Mouse (Mus musculus): ENCODE measurements around the gene Anapc15-ps. TPM values are rescaled to one million over a fixed set of nuclear protein-coding genes. Genes with fewer than 3 reads are reported as not detected.
A peak's percentile ranks its signal among the peaks of the same experiment; 100 is the strongest.

Anapc15-ps gene
- polyA plus RNA-seq, 2 experiments, result not detected

DNA sequence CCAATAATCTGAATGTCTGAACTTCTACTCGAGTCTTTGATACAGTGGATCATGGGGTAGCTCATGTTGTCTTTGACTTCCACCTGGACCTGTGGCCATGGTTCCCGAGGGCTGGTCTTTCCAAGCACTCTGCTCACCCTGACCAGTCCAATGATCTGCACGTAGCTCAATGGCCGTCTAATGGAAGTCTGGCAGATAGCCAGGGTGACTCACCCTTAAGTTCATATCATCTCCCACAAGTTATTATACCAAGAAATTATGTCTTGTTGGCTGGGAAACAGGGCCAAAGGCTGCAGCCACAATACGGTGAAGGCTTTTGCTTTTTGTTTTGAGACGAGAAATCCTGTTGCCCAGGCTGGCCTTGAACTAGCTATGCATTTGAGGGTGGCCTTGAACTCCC is 45.9 kb downstream of the Anapc15-ps start:
- DNase-seq (ENCODE audit: low read depth in 3 of 3, low spot score in 3 of 3), result no peak
- no peaks in the 10 kb centered on the region for H3K9me3 ChIP-seq (ENCODE audit: control insufficient read depth, low read length)
- no peaks in the 10 kb centered on the region for H3K27me3 ChIP-seq (ENCODE audit: control insufficient read depth, insufficient read depth, low read length)
- no peak overlapping the region for H3K4me3 ChIP-seq (ENCODE audit: insufficient read depth in 1 of 2, low read depth in 2 of 2, low read length in 2 of 2)
- WGBS (ENCODE audit: insufficient replicate concordance), result 58% methylated on average over 6 of the region's 6 CpGs
- H3K4me1 ChIP-seq (replicated peaks; ENCODE audit: control insufficient read depth in 2 of 2, insufficient read depth in 2 of 2, low read length in 1 of 2), result peaks cover 16 to 25% of the 10 kb centered on the region in 2 experiments
- no peak for ATAC-seq (ENCODE audit: insufficient read depth)
- H3K4me2 ChIP-seq (ENCODE audit: low read depth), result no peak overlapping the region
- no peaks in the 10 kb centered on the region for H3K36me3 ChIP-seq (replicated peaks; ENCODE audit: control insufficient read depth, insufficient read depth, low read depth)
- TF ChIP-seq CTCF (IDR thresholded peaks at IDR 0.05; ENCODE audit: low read depth) (no peak), EP300 (IDR thresholded peaks at IDR 0.05; ENCODE audit: low read depth) (no peak)
- no peak overlapping the region for H3K9ac ChIP-seq (replicated peaks)
- no peak overlapping the region for H3K27ac ChIP-seq

DNA sequence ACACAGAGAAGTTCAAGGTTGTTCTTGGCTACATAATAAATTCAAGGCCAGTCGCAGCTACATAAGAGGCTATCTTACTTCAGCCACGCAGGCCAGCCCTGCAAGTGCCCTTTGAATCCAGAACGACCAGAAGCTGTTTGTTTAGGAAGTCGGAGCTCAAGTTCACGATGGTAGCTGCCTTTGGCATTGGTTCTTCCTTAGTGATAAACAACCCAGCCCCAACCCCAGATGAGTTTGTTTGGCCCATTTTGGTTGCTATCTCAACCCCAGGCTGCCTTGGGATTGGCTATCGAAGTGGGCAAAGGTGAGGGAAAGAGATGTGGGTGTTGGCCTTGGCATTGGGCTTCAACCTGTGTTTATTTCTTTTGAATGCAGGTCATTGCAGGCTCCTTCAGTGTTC is 48.0 kb downstream of the Anapc15-ps start:
- 52% methylated on average over 6 of the region's 6 CpGs for WGBS (ENCODE audit: insufficient replicate concordance)
- Histone ChIP-seq H3K27ac (no peak overlapping the region), H3K4me3 (ENCODE audit: insufficient read depth in 1 of 2, low read depth in 2 of 2, low read length in 2 of 2) (no peak overlapping the region)

DNA sequence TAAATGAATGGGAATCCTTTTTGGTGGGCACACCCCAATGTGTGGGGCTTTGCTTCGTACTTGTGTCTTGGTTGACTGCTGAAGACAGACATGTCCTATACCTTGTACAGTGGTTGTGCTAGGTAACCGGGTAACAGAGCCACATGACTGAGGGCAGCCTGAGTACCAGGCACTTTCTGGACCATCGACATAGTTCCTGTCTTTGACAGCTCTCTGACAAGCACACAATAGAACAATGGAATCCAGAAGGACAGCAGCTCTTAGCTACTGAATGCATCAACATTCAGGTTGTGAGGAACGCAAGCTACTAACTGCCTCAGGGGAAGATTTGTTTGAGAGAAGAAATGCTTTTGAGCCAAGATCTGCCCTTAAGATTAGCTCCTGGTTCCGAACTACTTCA is 49.2 kb downstream of the Anapc15-ps start:
- no peak for ATAC-seq (ENCODE audit: insufficient read depth)
- Histone ChIP-seq H3K9me3 (ENCODE audit: control insufficient read depth, low read length) (no peaks in the 10 kb centered on the region), H3K4me3 (ENCODE audit: insufficient read depth in 1 of 2, low read depth in 2 of 2, low read length in 2 of 2) (no peak overlapping the region), H3K36me3 (replicated peaks; ENCODE audit: control insufficient read depth, insufficient read depth, low read depth) (no peaks in the 10 kb centered on the region), H3K4me1 (replicated peaks; ENCODE audit: control insufficient read depth in 2 of 2, insufficient read depth in 2 of 2, low read length in 1 of 2) (peaks cover 0 to 4% of the 10 kb centered on the region in 2 experiments; a peak in 2 of 4 replicates), H3K9ac (replicated peaks) (no peak overlapping the region), H3K27me3 (ENCODE audit: control insufficient read depth, insufficient read depth, low read length) (no peaks in the 10 kb centered on the region), H3K27ac (no peak overlapping the region), H3K4me2 (ENCODE audit: low read depth) (no peak overlapping the region)
- 39% methylated on average over 5 of the region's 5 CpGs for WGBS (ENCODE audit: insufficient replicate concordance)
- TF ChIP-seq EP300 (IDR thresholded peaks at IDR 0.05; ENCODE audit: low read depth) (no peak), CTCF (IDR thresholded peaks at IDR 0.05; ENCODE audit: low read depth) (no peak)
- no peak for DNase-seq (ENCODE audit: low read depth in 3 of 3, low spot score in 3 of 3)

More for the DNA sequence above, 48.0 kb downstream of the Anapc15-ps start:
- peaks cover 0 to 8% of the 10 kb centered on the region in 2 experiments; a peak in 3 of 4 replicates for H3K4me1 ChIP-seq (replicated peaks; ENCODE audit: control insufficient read depth in 2 of 2, insufficient read depth in 2 of 2, low read length in 1 of 2)
- no peak overlapping the region for H3K9ac ChIP-seq (replicated peaks)
- TF ChIP-seq CTCF (IDR thresholded peaks at IDR 0.05; ENCODE audit: low read depth) (no peak), EP300 (IDR thresholded peaks at IDR 0.05; ENCODE audit: low read depth) (no peak)
- H3K9me3 ChIP-seq (ENCODE audit: control insufficient read depth, low read length), result no peaks in the 10 kb centered on the region
- ATAC-seq (ENCODE audit: insufficient read depth) (no peak), DNase-seq (ENCODE audit: low read depth in 3 of 3, low spot score in 3 of 3) (no peak)
- no peak overlapping the region for H3K4me2 ChIP-seq (ENCODE audit: low read depth)
- no peaks in the 10 kb centered on the region for H3K27me3 ChIP-seq (ENCODE audit: control insufficient read depth, insufficient read depth, low read length)
- no peaks in the 10 kb centered on the region for H3K36me3 ChIP-seq (replicated peaks; ENCODE audit: control insufficient read depth, insufficient read depth, low read depth)

DNA sequence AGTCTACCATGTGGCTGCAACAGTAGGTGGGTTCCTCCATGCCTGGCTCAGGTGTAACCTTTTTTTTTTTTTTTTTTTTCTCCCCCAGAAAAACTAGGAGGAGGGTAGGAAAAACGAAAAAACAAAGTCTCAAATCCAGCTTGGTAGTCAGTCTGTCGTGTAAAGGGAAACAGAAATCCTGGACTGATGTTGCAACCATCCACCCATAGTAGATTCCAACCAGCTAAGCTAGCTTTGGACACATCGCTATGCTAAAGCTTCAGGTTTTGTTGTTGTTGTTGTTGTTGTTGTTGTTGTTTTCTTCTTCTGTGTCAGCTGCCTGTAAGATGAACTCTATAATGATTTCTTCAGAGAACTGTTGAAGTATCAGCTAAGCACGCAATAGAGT is 49.7 kb downstream of the Anapc15-ps start:
- H3K4me1 ChIP-seq (replicated peaks; ENCODE audit: control insufficient read depth in 2 of 2, insufficient read depth in 2 of 2, low read length in 1 of 2), result peaks cover 0 to 4% of the 10 kb centered on the region in 2 experiments; a peak in 2 of 4 replicates
- H3K27me3 ChIP-seq (ENCODE audit: control insufficient read depth, insufficient read depth, low read length), result no peaks in the 10 kb centered on the region
- ATAC-seq (ENCODE audit: insufficient read depth), result peak; percentile 36; the same call in 1 of the 2 replicates
- no peak for DNase-seq (ENCODE audit: low read depth in 3 of 3, low spot score in 3 of 3)
- no peak overlapping the region for H3K27ac ChIP-seq
- H3K9me3 ChIP-seq (ENCODE audit: control insufficient read depth, low read length), result no peaks in the 10 kb centered on the region
- no peaks in the 10 kb centered on the region for H3K36me3 ChIP-seq (replicated peaks; ENCODE audit: control insufficient read depth, insufficient read depth, low read depth)
- no peak overlapping the region for H3K4me3 ChIP-seq (ENCODE audit: insufficient read depth in 1 of 2, low read depth in 2 of 2, low read length in 2 of 2)
- TF ChIP-seq CTCF (IDR thresholded peaks at IDR 0.05; ENCODE audit: low read depth) (no peak), EP300 (IDR thresholded peaks at IDR 0.05; ENCODE audit: low read depth) (no peak)
- no peak overlapping the region for H3K4me2 ChIP-seq (ENCODE audit: low read depth)
- no peak overlapping the region for H3K9ac ChIP-seq (replicated peaks)
- WGBS (ENCODE audit: insufficient replicate concordance), result 53% methylated on average over 4 of the region's 4 CpGs

Other genes with a start within 250 kb of the Anapc15-ps start
- gene Mrpl42, start 171.5 kb downstream of the Anapc15-ps start, polyA plus RNA-seq (2012; rRNA removed), result 110 and 137 TPM in 2 replicates
- 217 and 225 TPM in 2 replicates for gene Mrpl42, start 171.5 kb downstream of the Anapc15-ps start, polyA plus RNA-seq (2014; fragmentation: Nextera tagmentation; extraction: Ambion mirVana)
- gene Ube2n, start 158.3 kb downstream of the Anapc15-ps start, polyA plus RNA-seq (2012; rRNA removed), result 50.1 and 78.2 TPM in 2 replicates
- 134 and 137 TPM in 2 replicates for gene Ube2n, start 158.3 kb downstream of the Anapc15-ps start, polyA plus RNA-seq (2014; fragmentation: Nextera tagmentation; extraction: Ambion mirVana)
- gene Nudt4, start 109.3 kb downstream of the Anapc15-ps start, polyA plus RNA-seq (2012; rRNA removed), result 30.0 and 49.7 TPM in 2 replicates
- gene Nudt4, start 109.3 kb downstream of the Anapc15-ps start, polyA plus RNA-seq (2014; fragmentation: Nextera tagmentation; extraction: Ambion mirVana), result 95.5 and 106 TPM in 2 replicates
- gene Gm33543, start 169.5 kb upstream of the Anapc15-ps start, polyA plus RNA-seq (2012; rRNA removed), result 0.04 TPM in 1 of 2 replicates, not detected in the other
- gene Gm33543, start 169.5 kb upstream of the Anapc15-ps start, polyA plus RNA-seq (2014; fragmentation: Nextera tagmentation; extraction: Ambion mirVana), result not detected in 2 replicates

Data from liver, embryonic 14.5 days (tissue).